Mouse (Mus musculus) midbrain, embryonic 14.5 days (tissue): ENCODE measurements at regions not wholly inside any gene's neighbourhood (a gene's known extent, or its start where the extent isn't known, plus 50 kb on each side); places are given as distances from the start of the nearest gene placed in this dataset.

Experiments
- ATAC-seq: fragments of 200-750 bp; cut with Nextera tagmentation; 2 replicates; pipeline ENCODE4 v1.8.0; 2017; ENCODE audit warnings: moderate number of reproducible peaks, moderate library complexity; ENCODE audit not compliant: low FRiP score, low TSS enrichment
- DNase-seq: peaks from one replicate; pipeline ENCODE4 v3.0.0-alpha.2; 2015
- H3K27ac ChIP-seq: fragments of 300-500 bp; sonication (generic); replicated peaks from 2 replicates; pipeline ENCODE4 v1.5.1; 2014; ENCODE audit warnings: mild to moderate bottlenecking, low read depth, low read length, moderate library complexity
- H3K27me3 ChIP-seq: fragments of 300-500 bp; sonication (generic); 2 replicates; pipeline ENCODE4 v1.6.1; 2014; ENCODE audit warnings: low read length, control low read depth, mixed read lengths; ENCODE audit not compliant: control insufficient read depth, insufficient read depth
- H3K36me3 ChIP-seq: fragments of 300-500 bp; sonication (generic); 2 replicates; pipeline ENCODE4 v1.6.1; 2014; ENCODE audit warnings: low read length, control low read depth; ENCODE audit not compliant: control insufficient read depth, insufficient read depth
- H3K4me1 ChIP-seq: fragments of 300-500 bp; sonication (generic); 2 replicates; pipeline ENCODE4 v1.6.1; 2014; ENCODE audit warnings: mild to moderate bottlenecking, antibody characterized with exemption, low read length, control low read depth; ENCODE audit not compliant: control insufficient read depth, insufficient read depth
- H3K4me2 ChIP-seq: fragments of 300-500 bp; sonication (generic); 2 replicates; pipeline ENCODE4 v1.6.1; 2014; ENCODE audit warnings: mild to moderate bottlenecking, low read length, moderate library complexity
- H3K4me3 ChIP-seq: fragments of 300-500 bp; sonication (generic); replicated peaks from 2 replicates; pipeline ENCODE4 v1.5.1; 2014; ENCODE audit warnings: low read depth, low read length
- H3K9ac ChIP-seq: fragments of 300-500 bp; sonication (generic); replicated peaks from 2 replicates; pipeline ENCODE4 v1.6.1; 2014; ENCODE audit warnings: mild to moderate bottlenecking, low read length, moderate library complexity
- H3K9me3 ChIP-seq: fragments of 300-500 bp; sonication (generic); 2 replicates; pipeline ENCODE4 v1.6.1; 2016; ENCODE audit warnings: low read length, control low read depth, mixed read lengths; ENCODE audit not compliant: control insufficient read depth
- WGBS: fragments of 180-500 bp; shearing (Covaris S2); extraction: QIAGEN DNeasy Blood & Tissue Kit; methylation state at CpG from one replicate; pipeline ENCODE4 v1.1.7; 2014; 5-methylcytosine and 5-hydroxymethylcytosine counted together

DNA sequence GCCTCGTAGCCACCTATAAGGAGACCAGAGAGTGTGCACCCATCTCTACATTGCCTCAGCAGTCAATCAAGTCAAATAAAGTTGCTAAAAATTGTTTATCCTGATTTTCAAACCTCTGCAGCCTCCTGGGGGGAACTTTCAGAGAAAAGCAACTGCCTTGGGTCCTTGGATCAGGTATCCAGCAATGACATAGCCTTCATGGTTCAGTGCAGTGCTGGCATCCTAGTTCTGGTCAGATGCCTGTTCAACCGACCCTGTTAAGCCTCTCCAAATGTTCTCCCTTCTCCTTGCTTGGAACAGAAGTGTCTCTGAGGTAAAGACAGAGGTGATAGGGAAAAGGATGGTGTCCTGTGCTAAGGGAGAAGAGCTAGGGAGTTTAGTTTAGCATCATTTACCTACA, 64.7 kb upstream of the Ppm1h start:
- Histone ChIP-seq H3K9ac (no peak overlapping the region), H3K9me3 (no peaks in the 10 kb centered on the region), H3K36me3 (no peaks in the 10 kb centered on the region), H3K27me3 (no peaks in the 10 kb centered on the region), H3K4me1 (no peaks in the 10 kb centered on the region), H3K4me3 (no peak overlapping the region), H3K27ac (no peak overlapping the region), H3K4me2 (no peak overlapping the region)
- no peak for DNase-seq
- ATAC-seq = no peak
- 59% methylated on average over 2 of the region's 2 CpGs for WGBS

GRCm38 (mm10) chr10:122614720-122615119, 63.8 kb upstream of the Ppm1h start:
- Histone ChIP-seq H3K4me2 (no peak overlapping the region), H3K9me3 (no peaks in the 10 kb centered on the region), H3K27me3 (no peaks in the 10 kb centered on the region), H3K36me3 (no peaks in the 10 kb centered on the region), H3K27ac (no peak overlapping the region), H3K4me1 (no peaks in the 10 kb centered on the region), H3K9ac (no peak overlapping the region), H3K4me3 (no peak overlapping the region)
- no peak for ATAC-seq
- WGBS = 84% methylated on average over 3 of the region's 3 CpGs
- DNase-seq = peak; percentile 8

DNA sequence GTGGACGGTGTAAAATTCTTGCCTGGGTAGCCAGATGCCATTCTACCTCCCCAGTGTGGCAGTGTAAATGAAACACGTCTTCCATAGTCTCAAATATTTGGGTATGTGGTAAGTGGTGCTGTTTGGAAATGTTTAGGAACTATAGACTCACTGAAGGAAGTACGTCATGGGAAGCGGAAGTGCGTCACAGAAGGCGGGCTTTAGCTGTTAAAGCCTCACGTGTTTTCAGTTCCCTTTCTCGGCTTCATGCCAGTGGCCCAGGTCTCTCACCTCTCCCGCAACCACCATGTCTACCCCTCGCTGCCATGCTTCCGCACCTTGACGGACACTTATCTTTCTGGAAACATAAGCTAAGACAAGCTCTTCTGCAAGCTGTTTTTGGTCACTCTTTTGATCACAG, 62.9 kb upstream of the Ppm1h start:
- WGBS = 95% methylated on average over 12 of the region's 12 CpGs
- no peak overlapping the region for H3K27ac ChIP-seq
- H3K36me3 ChIP-seq = no peaks in the 10 kb centered on the region
- H3K27me3 ChIP-seq = no peaks in the 10 kb centered on the region
- no peak overlapping the region for H3K4me3 ChIP-seq
- no peaks in the 10 kb centered on the region for H3K9me3 ChIP-seq
- H3K4me2 ChIP-seq = no peak overlapping the region
- no peaks in the 10 kb centered on the region for H3K4me1 ChIP-seq
- ATAC-seq = no peak
- DNase-seq = no peak
- H3K9ac ChIP-seq = no peak overlapping the region

GRCm38 (mm10) chr10:122616385-122616784, 62.2 kb upstream of the Ppm1h start:
- Histone ChIP-seq H3K9ac (no peak overlapping the region), H3K36me3 (no peaks in the 10 kb centered on the region), H3K9me3 (no peaks in the 10 kb centered on the region), H3K4me1 (no peaks in the 10 kb centered on the region), H3K4me3 (no peak overlapping the region), H3K27ac (no peak overlapping the region), H3K4me2 (no peak overlapping the region), H3K27me3 (no peaks in the 10 kb centered on the region)
- no peak for DNase-seq
- no peak for ATAC-seq
- 65% methylated on average over 6 of the region's 6 CpGs for WGBS

DNA sequence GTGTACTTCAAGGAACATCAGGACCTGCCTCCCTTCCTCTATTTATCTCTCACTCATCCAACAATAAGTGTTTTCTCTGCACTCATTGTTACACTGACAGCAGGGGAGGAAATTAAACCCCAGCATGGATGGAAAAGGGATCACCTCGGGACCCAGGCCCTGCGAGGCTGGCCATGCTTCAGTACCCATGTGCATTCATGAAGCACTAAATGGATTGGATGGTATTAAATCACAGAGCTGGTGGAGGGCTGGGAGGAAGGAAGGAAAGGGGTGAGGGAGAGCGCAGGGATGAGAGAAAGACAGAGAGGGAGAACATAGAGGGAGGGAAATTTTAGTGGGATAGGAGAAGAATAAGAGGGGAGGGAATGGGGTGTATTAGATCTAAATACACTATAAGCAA, 59.7 kb upstream of the Ppm1h start:
- Histone ChIP-seq H3K4me3 (no peak overlapping the region), H3K36me3 (no peaks in the 10 kb centered on the region), H3K4me2 (no peak overlapping the region), H3K27ac (no peak overlapping the region), H3K27me3 (no peaks in the 10 kb centered on the region), H3K9ac (no peak overlapping the region), H3K9me3 (no peaks in the 10 kb centered on the region), H3K4me1 (no peaks in the 10 kb centered on the region)
- ATAC-seq (no peak), DNase-seq (peak; percentile 6)
- WGBS = 14% methylated on average over 3 of the region's 3 CpGs

GRCm38 (mm10) chr10:122619406-122620116, 59.0 kb upstream of the Ppm1h start:
- H3K36me3 ChIP-seq = no peaks in the 10 kb centered on the region
- 66% methylated on average over 16 of the region's 16 CpGs for WGBS
- DNase-seq (peak; percentile 9), ATAC-seq (no peak; the same call in 1 of the 2 replicates)
- no peak overlapping the region for H3K27ac ChIP-seq
- H3K4me2 ChIP-seq = no peak overlapping the region
- H3K4me1 ChIP-seq = no peaks in the 10 kb centered on the region
- no peak overlapping the region for H3K9ac ChIP-seq
- no peaks in the 10 kb centered on the region for H3K9me3 ChIP-seq
- H3K27me3 ChIP-seq = no peaks in the 10 kb centered on the region
- H3K4me3 ChIP-seq = no peak overlapping the region
